24 mouse cellular contexts compared by ENCODE assay signal in genomic region chr12:50709000-50709788, GRCm38 (mm10).
DNase-seq lines count a peak whose midpoint lies in the region; ATAC-seq lines count a peak whose summit lies in the region.
"Had no signal": no experiment of that assay in that cellular context is flagged by ENCODE, and none has a peak within 500 bp of the region (broad histone marks: within the 10 kb centered on the region; RNA-seq: fewer than 3 reads in every experiment).

No protein-coding gene starts in this region.

- ATAC-seq in forebrain, embryonic 15.5 days (replicated peaks), result peak; percentile 56
- ATAC-seq in forebrain, embryonic 12.5 days (ENCODE audit: low FRiP score), result no peak
- ATAC-seq in midbrain, embryonic 14.5 days (ENCODE audit: low FRiP score, low TSS enrichment), result peak; percentile 48; the same call in 1 of the 2 replicates
- peak; percentile 64 for ATAC-seq in midbrain, embryonic 15.5 days (replicated peaks)
- ATAC-seq: CD4-positive, CD25-positive, alpha-beta regulatory T cell, adult 4 months; intestine, embryonic 15.5 days; lung, postnatal 0 days had no signal

- peak; percentile 26 for DNase-seq in midbrain, embryonic 14.5 days
- no peak for DNase-seq in midbrain, embryonic 10.5 days (ENCODE audit: low spot score)
- DNase-seq in kidney, adult 8-10 months, result no peak
- no peak for DNase-seq in right cerebral cortex, postnatal 10 days (ENCODE audit: low spot score in 2 of 2)
- DNase-seq: adrenal gland, postnatal 14 days; cerebellum, adult 11 months; cerebellum, adult 9-11 months; gastrocnemius, postnatal 36 days; heart, adult 2 months; heart, postnatal 36 days; kidney, adult 9 months; kidney, postnatal 14 days; retina, postnatal 1 day; thymus, postnatal 14 days had no signal

- no peak overlapping the region for H3K4me2 ChIP-seq in forebrain, embryonic 15.5 days (replicated peaks)
- no peak overlapping the region for H3K4me2 ChIP-seq in forebrain, embryonic 12.5 days
- no peak overlapping the region for H3K4me2 ChIP-seq in midbrain, embryonic 14.5 days (ENCODE audit: low read length)
- H3K4me2 ChIP-seq in midbrain, embryonic 15.5 days, result no peak overlapping the region
- H3K4me2 ChIP-seq: intestine, embryonic 15.5 days had no signal

- H3K9ac ChIP-seq in forebrain, embryonic 15.5 days (replicated peaks), result no peak overlapping the region
- H3K9ac ChIP-seq in forebrain, embryonic 12.5 days, result no peak overlapping the region
- no peak overlapping the region for H3K9ac ChIP-seq in midbrain, embryonic 14.5 days (replicated peaks; ENCODE audit: low read length)
- H3K9ac ChIP-seq in midbrain, embryonic 15.5 days, result no peak overlapping the region
- H3K9ac ChIP-seq: intestine, embryonic 15.5 days had no signal

- H3K9me3 ChIP-seq in forebrain, embryonic 15.5 days, result no peaks in the 10 kb centered on the region
- no peaks in the 10 kb centered on the region for H3K9me3 ChIP-seq in forebrain, embryonic 12.5 days
- no peaks in the 10 kb centered on the region for H3K9me3 ChIP-seq in midbrain, embryonic 14.5 days (ENCODE audit: control insufficient read depth, low read length)
- no peaks in the 10 kb centered on the region for H3K9me3 ChIP-seq in midbrain, embryonic 10.5 days (replicated peaks)
- no peaks in the 10 kb centered on the region for H3K9me3 ChIP-seq in midbrain, embryonic 15.5 days
- H3K9me3 ChIP-seq: embryonic facial prominence, embryonic 10.5 days; intestine, embryonic 15.5 days had no signal

- H3K27ac ChIP-seq in forebrain, embryonic 15.5 days (replicated peaks), result peak overlapping the region; percentile 63
- no peak overlapping the region for H3K27ac ChIP-seq in forebrain, embryonic 12.5 days
- H3K27ac ChIP-seq in midbrain, embryonic 14.5 days (replicated peaks; ENCODE audit: low read depth, low read length), result peak overlapping the region; percentile 60; the same call in 1 of the 2 replicates
- H3K27ac ChIP-seq in midbrain, embryonic 10.5 days (replicated peaks), result no peak overlapping the region
- H3K27ac ChIP-seq in midbrain, embryonic 15.5 days, result peak overlapping the region; percentile 57
- H3K27ac ChIP-seq: embryonic facial prominence, embryonic 10.5 days; heart, adult 2 months; intestine, embryonic 15.5 days; layer of hippocampus, adult 2 months; macrophage had no signal

- H3K4me1 ChIP-seq in forebrain, embryonic 15.5 days, result peaks cover 12% of the 10 kb centered on the region
- peaks cover 6% of the 10 kb centered on the region; the same call in 1 of the 2 replicates for H3K4me1 ChIP-seq in forebrain, embryonic 12.5 days
- H3K4me1 ChIP-seq in midbrain, embryonic 14.5 days (ENCODE audit: control insufficient read depth, insufficient read depth, low read length), result no peaks in the 10 kb centered on the region
- H3K4me1 ChIP-seq in midbrain, embryonic 10.5 days, result no peaks in the 10 kb centered on the region
- H3K4me1 ChIP-seq in midbrain, embryonic 15.5 days, result no peaks in the 10 kb centered on the region
- H3K4me1 ChIP-seq: embryonic facial prominence, embryonic 10.5 days; intestine, embryonic 15.5 days had no signal

- no peak overlapping the region for H3K4me3 ChIP-seq in forebrain, embryonic 15.5 days
- H3K4me3 ChIP-seq in forebrain, embryonic 12.5 days (replicated peaks), result no peak overlapping the region
- no peak overlapping the region for H3K4me3 ChIP-seq in midbrain, embryonic 14.5 days (replicated peaks; ENCODE audit: low read depth, low read length)
- no peak overlapping the region for H3K4me3 ChIP-seq in midbrain, embryonic 10.5 days
- no peak overlapping the region for H3K4me3 ChIP-seq in midbrain, embryonic 15.5 days
- H3K4me3 ChIP-seq: embryonic facial prominence, embryonic 10.5 days; heart, adult 2 months; intestine, embryonic 15.5 days; layer of hippocampus, adult 2 months; myocyte had no signal

- H3K36me3 ChIP-seq in forebrain, embryonic 15.5 days, result no peaks in the 10 kb centered on the region
- H3K36me3 ChIP-seq in forebrain, embryonic 12.5 days (replicated peaks), result no peaks in the 10 kb centered on the region
- no peaks in the 10 kb centered on the region for H3K36me3 ChIP-seq in midbrain, embryonic 14.5 days (ENCODE audit: control insufficient read depth, insufficient read depth, low read length)
- no peaks in the 10 kb centered on the region for H3K36me3 ChIP-seq in midbrain, embryonic 10.5 days
- no peaks in the 10 kb centered on the region for H3K36me3 ChIP-seq in midbrain, embryonic 15.5 days (replicated peaks)
- H3K36me3 ChIP-seq: embryonic facial prominence, embryonic 10.5 days; intestine, embryonic 15.5 days had no signal

- no peaks in the 10 kb centered on the region for H3K27me3 ChIP-seq in forebrain, embryonic 15.5 days
- no peaks in the 10 kb centered on the region for H3K27me3 ChIP-seq in forebrain, embryonic 12.5 days
- no peaks in the 10 kb centered on the region for H3K27me3 ChIP-seq in midbrain, embryonic 14.5 days (ENCODE audit: control insufficient read depth, insufficient read depth, low read length)
- no peaks in the 10 kb centered on the region for H3K27me3 ChIP-seq in midbrain, embryonic 10.5 days (ENCODE audit: low read depth, poor library complexity, severe bottlenecking)
- no peaks in the 10 kb centered on the region for H3K27me3 ChIP-seq in midbrain, embryonic 15.5 days (replicated peaks)
- H3K27me3 ChIP-seq: intestine, embryonic 15.5 days had no signal

- 55% methylated on average over 6 of the region's 6 CpGs for WGBS in forebrain, embryonic 15.5 days
- 74% methylated on average over 6 of the region's 6 CpGs for WGBS in forebrain, embryonic 12.5 days
- 55% methylated on average over 6 of the region's 6 CpGs for WGBS in midbrain, embryonic 14.5 days
- WGBS in midbrain, embryonic 10.5 days, result 87% methylated on average over 6 of the region's 6 CpGs
- WGBS in midbrain, embryonic 15.5 days, result 45% methylated on average over 6 of the region's 6 CpGs

Comparison
In these comparisons a context has a peak if more than half of its experiments do, and no peak if none do; other contexts are left out.
1. H3K27ac ChIP-seq: peak in forebrain, embryonic 15.5 days (single experiment), midbrain, embryonic 14.5 days (single experiment) and midbrain, embryonic 15.5 days (single experiment); none in forebrain, embryonic 12.5 days (single experiment) and midbrain, embryonic 10.5 days (single experiment).